Mouse (Mus musculus) frontal cortex, adult 2 months (tissue): Measurements from ENCODE around the gene Vmn1r29. TPM values are rescaled to one million over a fixed set of nuclear protein-coding genes. Genes with fewer than 3 reads are reported as not detected.
"Not testable (repeated sequence)": the region's sequence is repeated elsewhere in the genome, so short reads cannot be mapped to it uniquely, and the experiment has no call there.

Source experiments
- DNase-seq, 2 experiments: peaks; one replicate each; pipeline ENCODE4 v3.0.0; 2022; ENCODE audit warnings: low spot score in 1 of 2; ENCODE audit errors: extremely low spot score in 1 of 2
- polyA plus RNA-seq: library from polyadenylated mRNA; depleted of rRNA; stranded (reverse); fragments of >200 nt; gene quantifications from 2 replicates; pipeline ENCODE4 v1.2.3, GENCODE M21; 2012; rRNA removed

Vmn1r29 gene
- polyA plus RNA-seq: not detected in 2 replicates

DNA sequence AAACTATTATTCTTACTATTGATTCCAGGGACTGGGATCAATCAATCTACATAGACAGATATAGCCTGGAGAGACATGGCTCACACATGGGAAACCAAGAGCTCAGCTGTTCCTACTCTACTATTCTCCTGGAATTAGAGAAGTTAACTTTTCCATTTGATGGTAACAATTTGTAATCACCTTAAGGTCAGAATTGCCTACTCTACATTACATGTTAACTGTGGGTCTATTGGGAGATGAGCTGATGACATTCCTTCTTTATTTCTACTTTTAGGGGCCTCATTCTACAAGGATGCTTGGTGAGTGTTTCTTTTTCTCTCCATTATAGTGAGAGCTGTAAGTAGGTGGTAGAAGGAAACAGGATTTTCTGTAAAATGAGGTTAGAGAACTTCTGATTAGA, at the start of gene Vmn1r29:
TSS of gene Vmn1r29 (plus strand) at position 301 of the 400 bp plus-strand sequence.
- no peak for DNase-seq

DNA sequence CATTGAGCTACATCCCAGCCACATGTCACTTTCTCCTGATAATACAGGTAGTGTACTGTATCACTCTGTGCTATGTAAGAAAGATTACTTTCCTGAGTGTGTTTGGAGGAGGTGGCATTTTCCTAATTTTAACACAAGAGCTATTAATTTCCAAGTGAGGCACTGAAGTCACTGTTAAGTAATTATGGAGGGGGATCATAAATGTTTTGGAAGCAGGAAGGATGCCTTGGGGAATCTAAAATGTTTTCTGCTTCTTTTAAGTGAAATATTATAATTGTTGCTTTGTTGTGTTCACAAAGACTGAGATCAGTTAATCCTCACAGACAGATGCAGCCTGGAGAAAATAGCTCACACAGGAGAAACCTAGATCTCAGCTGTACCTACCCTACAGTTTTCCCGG, 39.6 kb upstream of the Vmn1r29 start, which contains the start of gene Vmn1r28:
TSS of gene Vmn1r28 (plus strand) at position 301 of the 400 bp plus-strand sequence.
- DNase-seq: no peak

DNA sequence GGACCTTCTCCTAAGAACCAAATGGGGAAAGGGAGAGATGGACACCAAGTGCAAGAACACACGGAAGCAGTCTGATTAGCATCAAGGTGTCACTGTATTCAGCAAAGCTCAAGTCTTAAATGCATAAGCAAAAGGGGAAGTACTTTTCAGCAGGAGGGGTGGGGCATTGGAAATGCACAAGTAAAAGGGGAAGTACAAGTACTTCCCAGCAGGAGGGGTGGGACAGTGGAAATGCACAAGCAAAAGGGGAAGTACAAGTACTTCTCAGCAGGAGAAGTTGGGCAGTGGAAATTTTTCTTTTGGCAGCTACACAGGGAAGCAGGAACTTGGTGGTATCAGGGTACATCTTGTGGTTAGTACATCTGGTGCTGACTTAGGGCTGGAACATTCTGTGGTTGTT, 21.7 kb upstream of the Vmn1r29 start:
- not testable (repeated sequence) for DNase-seq

DNA sequence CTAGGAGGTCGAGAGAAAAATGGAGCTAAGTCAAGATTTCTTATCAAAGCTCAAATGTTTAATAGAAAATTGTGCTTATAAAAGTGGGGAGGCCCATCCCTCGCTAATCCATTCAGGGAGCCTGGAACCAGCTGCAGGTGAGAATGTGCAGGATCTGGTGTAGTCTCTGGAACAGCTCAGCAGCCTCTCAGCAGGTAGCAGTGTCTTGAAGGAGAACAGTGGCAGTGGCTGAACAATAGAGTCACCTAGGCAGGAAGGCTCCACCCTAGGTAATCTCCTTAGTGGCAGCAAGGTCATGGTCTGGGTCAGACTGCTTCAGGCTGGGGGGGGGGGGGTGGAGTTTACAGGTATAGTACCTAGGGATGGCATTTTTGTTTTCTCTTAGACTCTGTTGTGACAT, 9.1 kb upstream of the Vmn1r29 start:
- DNase-seq: no peak

DNA sequence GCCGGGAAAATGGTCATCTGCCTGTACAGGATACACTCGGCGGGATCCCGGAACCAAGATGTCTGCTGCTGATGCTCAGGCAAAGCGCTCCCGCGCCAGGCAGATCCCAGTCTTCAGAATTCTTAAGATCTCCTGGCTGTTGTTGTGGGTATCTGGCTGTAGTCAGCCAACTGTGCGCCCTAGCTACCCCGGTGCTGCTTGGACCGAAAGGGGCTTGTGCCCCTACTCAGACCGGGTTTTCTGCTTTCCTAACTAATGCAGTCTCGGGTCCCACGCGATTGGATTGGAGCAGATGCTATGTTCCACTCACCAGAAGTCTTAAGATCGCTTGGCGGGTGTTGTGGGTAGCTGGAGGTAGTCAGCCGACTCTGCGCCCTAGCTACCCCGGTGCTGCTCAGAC, 2.8 kb upstream of the Vmn1r29 start:
- not testable (repeated sequence) for DNase-seq

DNA sequence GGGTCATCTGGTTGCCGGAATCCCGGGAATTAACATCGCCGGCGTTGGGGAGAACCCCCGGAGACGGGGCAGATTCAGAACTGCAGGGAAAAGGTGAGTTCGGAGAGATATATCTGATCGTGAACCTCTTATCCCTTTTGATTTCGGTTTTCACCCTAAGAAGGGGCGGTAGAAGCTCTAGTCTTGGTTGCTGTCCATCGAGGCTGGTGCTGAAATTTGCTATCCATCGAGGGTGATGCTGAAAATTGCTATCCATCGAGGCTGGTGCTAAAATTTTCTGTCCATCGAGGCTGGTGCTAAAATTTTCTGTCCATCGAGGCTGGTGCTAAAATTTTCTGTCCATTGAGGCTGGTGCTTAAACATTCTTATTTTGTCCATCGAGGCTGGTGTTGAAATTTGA, 29.3 kb downstream of the Vmn1r29 start:
- not testable (repeated sequence) for DNase-seq

Other genes starting within 250 kb of the Vmn1r29 start
- not detected in 2 replicates for gene Vmn1r27, start 82.7 kb upstream of the Vmn1r29 start, polyA plus RNA-seq
- gene Vmn1r28, start 39.5 kb upstream of the Vmn1r29 start, polyA plus RNA-seq: not detected in 2 replicates
- gene Vmn1r30, start 141.8 kb downstream of the Vmn1r29 start, polyA plus RNA-seq: not detected in 2 replicates
- not detected in 2 replicates for gene Vmn1r31, start 173.8 kb downstream of the Vmn1r29 start, polyA plus RNA-seq